Mouse (Mus musculus): Measurements from ENCODE around the gene Lsp1.

Lsp1 gene

GRCm38 (mm10) chr7:142476271-142476670, 15.7 kb downstream of the Lsp1 start:
- no peak for DNase-seq (ENCODE audit: low spot score in 2 of 2)

- peak in 1 of 2 experiments; percentile 31 for DNase-seq (ENCODE audit: low spot score in 2 of 2)
These were observed 16.3 kb downstream of the Lsp1 start for GRCm38 (mm10) chr7:142476795-142477452.

- no peak for DNase-seq (ENCODE audit: low spot score in 2 of 2)
These were observed 17.4 kb downstream of the Lsp1 start for GRCm38 (mm10) chr7:142478001-142478400.

GRCm38 (mm10) chr7:142478574-142478973, 18.0 kb downstream of the Lsp1 start:
- DNase-seq (ENCODE audit: low spot score in 2 of 2), result no peak

- DNase-seq (ENCODE audit: low spot score in 2 of 2), result no peak
These were observed 18.7 kb downstream of the Lsp1 start for GRCm38 (mm10) chr7:142479307-142479706.

DNA sequence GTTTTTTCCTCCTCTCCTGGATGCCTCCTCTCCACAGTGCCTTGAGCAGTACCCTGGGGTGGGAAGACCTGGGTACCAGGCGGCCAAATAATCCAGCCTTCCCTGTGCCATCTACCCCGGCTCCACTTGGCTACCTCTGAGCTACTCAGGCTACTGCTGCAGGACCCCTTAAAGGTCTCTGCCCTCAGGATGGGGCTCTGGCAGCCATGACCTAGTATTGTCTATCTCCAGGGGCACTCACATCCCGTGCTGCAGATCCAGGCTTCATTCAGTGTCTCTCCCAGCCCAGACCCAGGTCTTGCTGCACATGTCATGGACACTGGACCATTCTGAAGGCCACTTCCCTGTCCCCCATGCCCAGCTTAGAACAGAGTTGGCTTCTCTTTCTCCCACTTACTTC, 19.3 kb downstream of the Lsp1 start:
- DNase-seq (ENCODE audit: low spot score in 2 of 2), result no peak

DNA sequence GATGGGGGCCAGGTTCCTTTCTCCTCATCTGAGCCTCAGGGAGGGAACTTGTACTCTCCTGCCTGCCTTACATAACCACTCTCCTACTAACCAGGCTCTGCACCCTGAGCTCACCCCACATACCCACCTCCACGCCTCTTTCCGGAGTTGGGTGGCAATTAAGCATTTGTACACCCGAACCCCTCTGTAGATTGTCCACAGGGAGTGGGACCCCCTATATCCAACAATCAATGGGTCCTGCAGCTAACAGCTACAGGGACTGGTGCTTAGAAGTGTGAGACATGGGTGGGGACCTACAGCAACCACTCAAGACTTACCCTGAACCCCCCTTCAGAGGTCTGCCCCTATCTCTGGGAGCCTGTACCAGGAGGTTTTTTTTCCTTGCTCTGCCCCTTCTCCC, 20.1 kb downstream of the Lsp1 start:
- no peak for DNase-seq (ENCODE audit: low spot score in 2 of 2)

GRCm38 (mm10) chr7:142481186-142481567, 20.6 kb downstream of the Lsp1 start:
- DNase-seq (ENCODE audit: low spot score in 2 of 2), result peak in 1 of 2 experiments; percentile 43

GRCm38 (mm10) chr7:142481568-142482255, 21.1 kb downstream of the Lsp1 start:
- no peak for DNase-seq (ENCODE audit: low spot score in 2 of 2)

DNA sequence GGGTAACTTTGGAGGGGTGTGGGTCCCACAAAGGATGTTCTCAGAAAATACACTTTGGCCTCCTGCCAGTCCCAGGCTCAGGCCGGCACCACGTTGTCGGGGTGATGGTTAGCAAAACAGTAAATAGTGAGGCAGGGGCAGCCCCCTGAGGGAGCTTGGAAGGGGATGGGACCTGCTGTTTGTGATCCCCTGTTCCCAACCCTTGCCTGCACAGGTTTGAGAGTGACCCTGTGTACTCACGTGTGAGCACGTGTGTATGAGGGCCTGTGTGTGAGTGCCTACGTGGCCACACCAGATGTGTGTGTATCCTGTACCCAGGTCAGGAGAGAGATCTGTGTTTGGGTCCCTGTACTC, 21.6 kb downstream of the Lsp1 start:
- no peak for DNase-seq (ENCODE audit: low spot score in 2 of 2)

- DNase-seq (ENCODE audit: low spot score in 2 of 2), result no peak
These were observed 22.5 kb downstream of the Lsp1 start for GRCm38 (mm10) chr7:142483136-142483535.

- no peak for DNase-seq (ENCODE audit: low spot score in 2 of 2)
These were observed 24.2 kb downstream of the Lsp1 start for GRCm38 (mm10) chr7:142484780-142485179.

- no peak for DNase-seq (ENCODE audit: low spot score in 2 of 2)
These were observed 26.1 kb downstream of the Lsp1 start for GRCm38 (mm10) chr7:142486751-142487162.

- DNase-seq (ENCODE audit: low spot score in 2 of 2), result peak in 1 of 2 experiments; percentile 47
These were observed 26.8 kb downstream of the Lsp1 start for GRCm38 (mm10) chr7:142487341-142487859.

GRCm38 (mm10) chr7:142488053-142488452, 27.4 kb downstream of the Lsp1 start:
- DNase-seq (ENCODE audit: low spot score in 2 of 2), result no peak

DNA sequence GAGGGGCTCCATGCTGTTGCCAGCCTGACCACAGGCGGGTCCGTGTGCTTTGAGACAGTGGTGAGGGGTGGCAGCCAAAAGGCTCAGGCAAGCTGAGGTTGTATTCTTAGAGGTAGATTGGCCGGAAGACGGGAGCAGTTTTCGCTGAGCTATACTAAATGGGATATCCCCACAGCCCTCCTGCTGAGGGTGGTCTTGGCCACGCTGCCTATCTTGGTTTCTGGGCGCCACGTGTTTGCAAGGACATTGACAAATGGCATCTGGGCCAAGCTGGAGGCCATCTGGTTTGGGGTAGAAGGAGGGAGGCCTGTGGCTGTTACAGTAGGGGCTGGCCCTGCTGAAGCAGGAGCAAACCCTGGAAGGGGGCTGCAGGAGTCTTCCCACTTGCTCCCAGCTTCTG, 32.9 kb downstream of the Lsp1 start:
- DNase-seq (ENCODE audit: low spot score in 2 of 2), result no peak

- DNase-seq (ENCODE audit: low spot score in 2 of 2), result no peak
These were observed 35.5 kb downstream of the Lsp1 start for GRCm38 (mm10) chr7:142496158-142496557.

- DNase-seq (ENCODE audit: low spot score in 2 of 2), result no peak
These were observed 36.2 kb downstream of the Lsp1 start for GRCm38 (mm10) chr7:142496800-142497199.

DNA sequence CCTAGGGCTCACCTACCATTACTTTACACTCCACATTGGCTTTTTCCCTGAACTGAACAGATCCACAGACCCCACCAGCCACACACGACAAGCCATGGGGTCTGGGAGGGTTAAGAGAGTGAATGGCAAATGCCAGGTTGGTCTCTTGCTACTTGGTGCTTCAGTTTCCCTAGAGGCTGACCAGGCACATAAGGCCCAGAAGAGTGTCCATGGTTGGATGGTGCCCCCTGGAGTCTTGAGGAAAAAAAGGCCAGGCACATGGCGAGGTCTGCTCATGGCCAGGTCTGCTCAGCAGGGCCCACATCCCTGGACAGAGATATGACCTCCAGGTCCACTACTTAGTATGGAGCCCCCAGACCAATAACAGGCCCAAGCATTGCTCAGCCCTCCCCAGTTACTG, 37.2 kb downstream of the Lsp1 start:
- DNase-seq (ENCODE audit: low spot score in 2 of 2), result no peak

- no peak for DNase-seq (ENCODE audit: low spot score in 2 of 2)
These were observed 38.0 kb downstream of the Lsp1 start, which contains the start of gene Tnnt3 for GRCm38 (mm10) chr7:142498575-142498974. Tnnt3 (plus strand) TSS chr7:142498836.

DNA sequence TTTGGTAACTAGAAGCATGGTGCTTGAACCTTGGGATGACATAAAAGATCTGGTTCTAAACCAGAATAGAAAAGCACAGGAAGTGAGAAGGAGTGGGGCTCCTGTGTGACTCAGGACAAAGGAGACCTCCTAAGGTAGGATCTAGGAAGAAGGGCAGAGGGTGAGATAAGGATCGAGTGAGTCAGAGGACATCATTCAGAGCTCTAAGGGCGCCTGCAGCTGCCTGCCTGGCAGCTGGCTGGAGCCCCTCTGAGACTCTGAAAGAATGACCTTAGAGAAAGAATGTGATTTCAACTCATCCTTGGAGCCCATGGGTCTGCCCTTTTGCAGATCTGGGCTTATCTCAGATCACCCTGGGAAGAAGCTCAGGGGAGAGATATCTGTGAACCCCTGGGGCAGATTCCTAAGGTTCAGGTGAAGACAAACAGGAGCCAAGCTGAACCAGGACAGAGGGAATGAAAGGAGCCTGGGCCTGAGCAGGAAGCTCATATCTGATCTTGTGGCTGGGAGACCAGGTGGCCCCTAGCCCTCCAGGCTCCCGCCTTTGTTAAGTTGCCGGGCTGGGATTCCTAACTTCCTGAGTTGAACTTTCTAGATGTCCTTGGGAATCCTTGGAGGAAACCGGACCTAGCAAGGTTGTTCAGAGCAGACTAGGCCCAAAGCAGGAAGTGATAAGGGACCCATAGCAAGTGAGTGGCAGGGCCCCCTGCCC, 38.6 kb downstream of the Lsp1 start:
- no peak for DNase-seq (ENCODE audit: low spot score in 2 of 2)

DNA sequence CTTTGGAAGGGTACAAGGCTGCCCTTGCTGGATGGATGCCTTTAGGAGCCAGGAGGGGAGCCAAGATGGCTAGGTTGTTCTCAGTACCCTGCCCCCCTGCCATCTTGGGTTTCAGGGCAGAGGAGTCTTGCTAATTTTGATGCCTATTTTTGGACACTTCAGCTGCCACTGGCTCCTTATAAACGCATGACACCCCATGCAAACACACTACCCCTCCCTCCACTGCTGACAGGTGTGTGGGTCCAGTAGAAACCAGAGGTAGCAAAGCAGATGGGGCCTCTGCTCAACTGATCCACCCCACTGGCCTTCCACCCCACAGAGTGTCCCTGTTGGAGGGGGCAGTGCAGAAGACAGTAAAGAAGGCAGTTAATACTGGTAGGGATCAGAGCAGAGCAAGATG, 39.4 kb downstream of the Lsp1 start:
- DNase-seq (ENCODE audit: low spot score in 2 of 2), result no peak

GRCm38 (mm10) chr7:142503206-142503605, 42.6 kb downstream of the Lsp1 start:
- DNase-seq (ENCODE audit: low spot score in 2 of 2), result no peak
